Mouse (Mus musculus) forebrain, embryonic 15.5 days (tissue): ENCODE measurements around the gene Sept9. TPM values are rescaled to one million over a fixed set of nuclear protein-coding genes. Genes with fewer than 3 reads are reported as not detected.

Source experiments
- ATAC-seq: fragments of 200-750 bp; cut with Nextera tagmentation; replicated peaks from 2 replicates; pipeline ENCODE4 v1.8.0; 2017; ENCODE audit warnings: mild to moderate bottlenecking, moderate TSS enrichment, moderate library complexity
- H3K27ac ChIP-seq: fragments of 300-500 bp; sonication (generic); replicated peaks from 2 replicates; pipeline ENCODE4 v1.5.1; 2015; ENCODE audit warnings: mild to moderate bottlenecking, inconsistent platforms
- H3K27me3 ChIP-seq: fragments of 300-500 bp; sonication (generic); 2 replicates; pipeline ENCODE4 v1.6.1; 2015; ENCODE audit warnings: inconsistent platforms
- H3K36me3 ChIP-seq: fragments of 300-500 bp; sonication (generic); 2 replicates; pipeline ENCODE4 v1.6.1; 2015; ENCODE audit warnings: mild to moderate bottlenecking, inconsistent platforms
- H3K4me1 ChIP-seq: fragments of 300-500 bp; sonication (generic); 2 replicates; pipeline ENCODE4 v1.6.1; 2015; ENCODE audit warnings: inconsistent platforms
- H3K4me2 ChIP-seq: fragments of 300-500 bp; sonication (generic); replicated peaks from 2 replicates; pipeline ENCODE4 v1.6.1; 2015; ENCODE audit warnings: mild to moderate bottlenecking, inconsistent platforms
- H3K4me3 ChIP-seq: fragments of 300-500 bp; sonication (generic); 2 replicates; pipeline ENCODE4 v1.5.1; 2015; ENCODE audit warnings: mild to moderate bottlenecking, inconsistent platforms
- H3K9ac ChIP-seq: fragments of 300-500 bp; sonication (generic); replicated peaks from 2 replicates; pipeline ENCODE4 v1.6.1; 2015; ENCODE audit warnings: mild to moderate bottlenecking, inconsistent platforms
- H3K9me3 ChIP-seq: fragments of 300-500 bp; sonication (generic); 2 replicates; pipeline ENCODE4 v1.6.1; 2016; ENCODE audit warnings: inconsistent platforms
- WGBS: fragments of 180-500 bp; shearing (Covaris S2); methylation state at CpG from one replicate; pipeline ENCODE4 v1.1.7; 2015; ENCODE audit warnings: mixed read lengths; 5-methylcytosine and 5-hydroxymethylcytosine counted together
- polyA plus RNA-seq: library from polyadenylated mRNA; unstranded; fragments of >200 nt; fragmentation: Nextera tagmentation; extraction: Ambion mirVana; gene quantifications from 2 replicates; pipeline ENCODE4 v1.2.1, GENCODE M21; 2015

Gene Sept9
- polyA plus RNA-seq, 1 experiment from 2014 or later = 126 TPM

DNA sequence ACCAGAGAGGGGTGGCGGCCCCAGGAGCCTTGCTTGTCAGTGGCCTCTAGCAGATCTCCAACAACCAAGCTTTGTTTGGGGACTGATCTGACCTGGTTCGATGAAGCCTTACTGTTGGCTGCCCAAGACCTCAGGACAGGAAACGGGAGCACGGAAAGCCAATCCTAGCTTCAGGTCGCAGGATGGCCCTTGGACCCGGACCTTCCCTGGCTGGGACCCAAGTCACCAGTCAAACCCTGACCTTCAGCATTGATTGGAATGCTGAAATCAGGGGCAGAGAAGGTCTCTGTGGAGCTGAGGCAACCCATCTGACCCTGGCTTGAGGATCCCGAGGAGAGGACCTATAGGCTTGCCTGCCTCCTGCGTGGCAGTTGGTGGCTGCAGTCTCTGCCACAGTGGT, 5.1 kb downstream of the Sept9 start:
- Histone ChIP-seq H3K4me3 (no peak overlapping the region), H3K4me1 (peaks cover 11% of the 10 kb centered on the region), H3K4me2 (no peak overlapping the region), H3K36me3 (no peaks in the 10 kb centered on the region), H3K27ac (no peak overlapping the region), H3K9ac (no peak overlapping the region), H3K27me3 (peaks cover 11% of the 10 kb centered on the region; the same call in 1 of the 2 replicates), H3K9me3 (no peaks in the 10 kb centered on the region)
- no peak for ATAC-seq
- 89% methylated on average over 8 of the region's 8 CpGs for WGBS

DNA sequence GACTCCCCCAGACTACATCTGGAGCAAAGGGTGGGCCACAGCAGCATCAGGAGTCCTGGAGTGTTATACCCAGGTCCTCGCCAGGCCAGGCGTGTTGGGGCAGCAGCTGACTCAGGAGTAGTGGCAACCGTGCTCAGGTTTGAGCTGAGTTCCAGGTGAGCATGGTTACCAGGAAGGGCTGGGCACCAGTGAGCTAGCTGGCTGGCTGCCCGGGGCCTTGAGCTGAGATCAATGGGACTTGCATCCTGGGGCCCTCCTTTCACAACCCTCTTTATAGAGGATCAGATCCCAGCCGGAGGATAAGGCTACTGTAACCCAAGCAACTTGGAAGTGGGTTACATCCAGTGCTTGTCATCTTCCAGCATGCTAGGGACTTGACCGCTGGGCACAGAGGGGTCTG, 5.6 kb downstream of the Sept9 start:
- ATAC-seq = no peak
- peaks cover 7% of the 10 kb centered on the region for H3K4me1 ChIP-seq
- no peaks in the 10 kb centered on the region for H3K9me3 ChIP-seq
- no peak overlapping the region for H3K4me3 ChIP-seq
- WGBS = 67% methylated on average over 6 of the region's 6 CpGs
- 0 out of 2 replicates have a peak, but pooled peaks cover 9% of the 10 kb centered on the region for H3K27me3 ChIP-seq
- H3K27ac ChIP-seq = no peak overlapping the region
- H3K9ac ChIP-seq = no peak overlapping the region
- H3K4me2 ChIP-seq = no peak overlapping the region
- no peaks in the 10 kb centered on the region for H3K36me3 ChIP-seq

DNA sequence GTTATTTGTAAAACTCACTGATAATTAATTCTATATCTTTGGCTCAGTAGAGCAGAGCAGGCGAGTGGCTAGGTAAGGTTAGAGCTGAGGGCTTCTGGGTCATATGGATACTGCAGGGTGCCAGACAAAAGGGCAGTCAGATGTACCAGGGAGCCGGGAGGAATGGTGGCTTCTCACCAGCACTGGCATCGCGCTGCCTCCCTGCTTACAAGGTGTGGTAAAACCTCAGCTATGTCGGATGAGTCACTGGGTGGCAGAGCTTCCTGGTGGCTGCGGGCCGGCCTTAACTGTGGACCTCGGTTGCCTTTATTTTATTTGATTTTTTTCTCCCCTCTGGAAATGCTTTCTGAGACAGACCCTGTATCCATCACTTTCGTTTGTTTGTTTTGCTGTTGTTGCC, 6.0 kb downstream of the Sept9 start:
- Histone ChIP-seq H3K4me1 (peaks cover 6% of the 10 kb centered on the region), H3K4me2 (no peak overlapping the region), H3K9ac (no peak overlapping the region), H3K9me3 (no peaks in the 10 kb centered on the region), H3K27me3 (0 out of 2 replicates have a peak, but pooled peaks cover 8% of the 10 kb centered on the region), H3K4me3 (no peak overlapping the region), H3K36me3 (no peaks in the 10 kb centered on the region), H3K27ac (no peak overlapping the region)
- WGBS = 85% methylated on average over 9 of the region's 9 CpGs
- no peak for ATAC-seq

DNA sequence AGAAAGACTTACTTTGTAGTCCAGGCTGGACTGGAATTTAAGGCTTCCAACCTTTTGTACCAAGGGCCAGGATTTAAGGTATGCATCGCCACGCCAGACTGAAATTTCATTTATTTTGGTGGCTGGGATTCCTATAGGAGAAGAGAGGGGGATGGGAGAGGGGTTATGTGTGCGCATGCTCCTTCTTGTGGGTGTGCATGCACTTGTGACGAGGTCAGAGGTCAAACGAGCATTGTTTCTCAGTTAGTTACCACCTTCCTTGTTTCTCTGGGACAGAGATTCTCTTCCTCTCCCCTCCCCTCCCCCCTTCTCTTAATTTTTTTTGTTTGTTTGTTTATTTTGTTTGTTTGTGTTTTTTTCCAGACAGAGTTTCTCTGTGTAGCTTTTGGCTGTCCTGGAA, 8.0 kb downstream of the Sept9 start:
- H3K27ac ChIP-seq = no peak overlapping the region
- no peak for ATAC-seq
- H3K4me1 ChIP-seq = peaks cover 6% of the 10 kb centered on the region
- no peak overlapping the region for H3K4me2 ChIP-seq
- no peaks in the 10 kb centered on the region for H3K27me3 ChIP-seq
- 75% methylated on average over 5 of the region's 5 CpGs for WGBS
- no peak overlapping the region for H3K4me3 ChIP-seq
- no peaks in the 10 kb centered on the region for H3K9me3 ChIP-seq
- H3K9ac ChIP-seq = no peak overlapping the region
- H3K36me3 ChIP-seq = no peaks in the 10 kb centered on the region

DNA sequence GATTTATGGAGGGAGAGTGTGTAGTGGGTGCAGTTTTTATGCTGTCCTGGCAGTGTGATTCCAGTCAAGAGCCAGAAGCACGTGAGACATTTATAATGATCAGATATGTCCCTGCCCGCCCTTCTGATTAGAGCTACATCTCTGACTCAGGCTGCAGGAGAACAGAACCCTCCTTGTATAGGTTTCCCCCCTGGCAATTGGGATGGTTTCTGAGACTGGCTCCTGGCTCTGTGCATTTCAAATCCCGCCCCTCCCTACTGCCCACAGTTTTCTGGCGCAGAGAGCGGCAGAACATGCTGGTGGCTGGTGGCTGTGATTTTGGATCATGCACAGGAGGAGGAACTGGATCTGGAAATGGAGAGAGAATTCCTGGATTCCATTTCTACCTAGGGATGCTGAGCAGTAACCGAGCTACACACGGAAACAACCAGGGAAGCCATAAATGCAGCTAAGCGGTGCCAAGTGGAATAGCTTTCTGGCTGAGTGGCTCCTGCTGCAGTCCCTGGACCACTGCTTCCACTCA, 8.8 kb downstream of the Sept9 start:
- no peak for ATAC-seq
- no peaks in the 10 kb centered on the region for H3K9me3 ChIP-seq
- peaks cover 6% of the 10 kb centered on the region for H3K4me1 ChIP-seq
- no peak overlapping the region for H3K4me2 ChIP-seq
- peak overlapping the region; percentile 4 for H3K27ac ChIP-seq
- no peaks in the 10 kb centered on the region for H3K36me3 ChIP-seq
- WGBS = 71% methylated on average over 8 of the region's 8 CpGs
- no peak overlapping the region for H3K4me3 ChIP-seq
- no peaks in the 10 kb centered on the region for H3K27me3 ChIP-seq
- no peak overlapping the region for H3K9ac ChIP-seq

DNA sequence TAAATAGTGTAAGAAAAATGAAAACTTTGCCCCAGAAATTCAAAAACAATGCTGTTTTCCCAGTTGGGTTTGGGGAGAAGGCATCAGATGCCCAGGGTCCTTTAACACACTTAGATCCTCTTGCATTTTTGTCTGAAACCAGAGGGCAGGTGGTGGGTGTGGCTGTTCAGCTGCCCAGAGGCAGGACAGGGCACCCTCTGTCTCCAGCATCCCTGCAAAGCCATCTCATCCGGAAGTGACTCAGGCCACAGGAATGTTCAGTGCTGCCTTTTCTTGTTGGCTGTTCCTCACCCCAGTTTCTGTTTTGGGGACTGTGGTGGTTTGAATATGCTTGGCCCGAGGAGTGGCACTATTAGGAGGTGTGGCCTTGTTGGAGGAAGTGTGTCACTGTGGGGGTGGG, 17.3 kb downstream of the Sept9 start:
- Histone ChIP-seq H3K9me3 (no peaks in the 10 kb centered on the region), H3K27ac (no peak overlapping the region), H3K4me1 (no peaks in the 10 kb centered on the region), H3K4me2 (no peak overlapping the region), H3K36me3 (no peaks in the 10 kb centered on the region), H3K27me3 (no peaks in the 10 kb centered on the region), H3K4me3 (no peak overlapping the region), H3K9ac (no peak overlapping the region)
- 76% methylated on average over 2 of the region's 2 CpGs for WGBS
- ATAC-seq = no peak

DNA sequence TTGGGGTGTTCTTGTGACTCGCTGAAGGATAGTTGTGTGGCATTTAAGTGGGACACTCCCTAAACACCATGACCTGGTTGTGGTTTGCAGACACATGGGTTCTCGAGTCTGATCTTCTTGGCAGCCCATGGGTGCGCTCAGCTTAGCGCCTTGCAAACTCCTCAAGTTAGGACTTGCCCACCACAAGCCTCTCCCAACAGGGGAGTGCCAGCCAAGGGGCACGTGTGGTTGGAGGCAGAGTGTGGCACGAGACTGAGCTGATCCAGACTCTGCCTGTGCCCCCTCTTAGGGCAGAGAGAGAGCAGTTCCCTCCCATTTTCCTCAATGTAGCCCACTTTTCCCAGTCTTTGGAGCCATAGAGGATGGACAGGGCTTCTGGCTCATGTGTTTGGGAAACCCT, 18.6 kb downstream of the Sept9 start:
- Histone ChIP-seq H3K9ac (no peak overlapping the region), H3K36me3 (no peaks in the 10 kb centered on the region), H3K27me3 (no peaks in the 10 kb centered on the region), H3K27ac (no peak overlapping the region), H3K4me1 (no peaks in the 10 kb centered on the region), H3K4me3 (no peak overlapping the region), H3K9me3 (no peaks in the 10 kb centered on the region), H3K4me2 (no peak overlapping the region)
- 87% methylated on average over 6 of the region's 6 CpGs for WGBS
- no peak for ATAC-seq

DNA sequence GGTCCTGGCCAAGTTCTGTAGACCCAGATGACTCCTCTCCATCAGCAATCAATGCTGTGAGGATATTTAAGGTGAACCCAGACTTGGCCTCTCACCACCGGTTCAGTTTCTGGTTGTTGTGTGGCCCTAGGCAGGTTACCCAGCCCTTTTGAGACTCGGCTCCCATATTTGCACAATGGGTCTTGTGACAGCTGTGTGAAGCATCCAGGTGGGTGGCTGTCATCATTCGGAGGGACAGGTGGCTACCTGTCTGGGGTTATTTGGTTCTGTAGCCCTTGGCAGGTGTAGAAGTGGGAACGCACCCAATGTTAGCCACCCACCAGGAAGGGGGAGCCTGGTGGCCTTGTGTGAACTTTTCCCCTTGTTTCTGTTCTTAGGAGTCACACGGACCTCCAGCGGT, 19.0 kb downstream of the Sept9 start:
- Histone ChIP-seq H3K27ac (no peak overlapping the region), H3K4me2 (no peak overlapping the region), H3K36me3 (no peaks in the 10 kb centered on the region), H3K9ac (no peak overlapping the region), H3K4me3 (no peak overlapping the region), H3K9me3 (no peaks in the 10 kb centered on the region), H3K4me1 (no peaks in the 10 kb centered on the region), H3K27me3 (no peaks in the 10 kb centered on the region)
- 91% methylated on average over 6 of the region's 6 CpGs for WGBS
- no peak for ATAC-seq

DNA sequence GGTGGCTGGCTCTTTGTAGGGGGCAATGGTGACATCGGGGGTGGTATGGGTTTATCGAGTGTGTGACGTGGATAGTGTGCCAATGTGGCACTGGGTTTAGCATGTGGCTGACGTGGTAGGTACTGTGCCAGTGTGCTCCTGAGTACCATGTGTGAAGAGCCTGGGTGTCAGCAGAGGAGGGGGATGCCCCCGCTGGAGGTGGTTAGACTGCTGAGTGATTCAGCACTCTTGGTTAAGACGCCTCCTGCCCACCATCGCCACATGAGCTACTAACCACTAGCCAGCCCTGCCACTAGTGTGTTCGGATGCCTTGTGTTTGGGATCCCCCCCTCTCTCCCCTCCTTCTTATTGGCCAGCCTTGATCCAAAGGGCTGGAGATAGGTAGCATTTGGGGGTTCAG, 21.3 kb downstream of the Sept9 start:
- H3K36me3 ChIP-seq = no peaks in the 10 kb centered on the region
- H3K4me3 ChIP-seq = no peak overlapping the region
- no peak overlapping the region for H3K9ac ChIP-seq
- 91% methylated on average over 8 of the region's 8 CpGs for WGBS
- no peak for ATAC-seq
- no peak overlapping the region for H3K4me2 ChIP-seq
- no peaks in the 10 kb centered on the region for H3K9me3 ChIP-seq
- H3K27ac ChIP-seq = no peak overlapping the region
- no peaks in the 10 kb centered on the region for H3K4me1 ChIP-seq
- H3K27me3 ChIP-seq = no peaks in the 10 kb centered on the region

DNA sequence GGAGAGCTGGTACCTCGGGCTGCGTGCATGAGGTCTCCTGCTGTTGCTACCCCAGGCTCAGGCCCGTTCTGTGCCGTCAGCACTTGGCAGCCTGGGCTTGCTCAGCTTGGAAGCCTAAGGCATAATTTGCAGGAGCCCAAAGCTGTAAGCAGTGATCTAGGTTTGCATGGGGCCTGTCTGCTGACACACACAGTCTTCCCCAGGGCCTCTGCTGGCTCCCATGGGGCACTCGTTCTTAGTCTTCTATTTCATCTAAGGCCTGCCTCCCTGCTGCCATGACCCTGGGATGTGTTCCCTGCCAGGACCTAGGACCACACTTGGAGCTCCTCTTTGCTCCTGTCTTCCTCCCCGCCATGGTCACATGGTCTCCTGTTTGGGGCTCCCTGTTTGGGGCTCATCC, 21.7 kb downstream of the Sept9 start:
- no peak overlapping the region for H3K9ac ChIP-seq
- H3K27me3 ChIP-seq = no peaks in the 10 kb centered on the region
- no peaks in the 10 kb centered on the region for H3K4me1 ChIP-seq
- no peak overlapping the region for H3K27ac ChIP-seq
- 67% methylated on average over 6 of the region's 6 CpGs for WGBS
- no peak for ATAC-seq
- H3K9me3 ChIP-seq = no peaks in the 10 kb centered on the region
- H3K4me2 ChIP-seq = no peak overlapping the region
- no peak overlapping the region for H3K4me3 ChIP-seq
- H3K36me3 ChIP-seq = no peaks in the 10 kb centered on the region

DNA sequence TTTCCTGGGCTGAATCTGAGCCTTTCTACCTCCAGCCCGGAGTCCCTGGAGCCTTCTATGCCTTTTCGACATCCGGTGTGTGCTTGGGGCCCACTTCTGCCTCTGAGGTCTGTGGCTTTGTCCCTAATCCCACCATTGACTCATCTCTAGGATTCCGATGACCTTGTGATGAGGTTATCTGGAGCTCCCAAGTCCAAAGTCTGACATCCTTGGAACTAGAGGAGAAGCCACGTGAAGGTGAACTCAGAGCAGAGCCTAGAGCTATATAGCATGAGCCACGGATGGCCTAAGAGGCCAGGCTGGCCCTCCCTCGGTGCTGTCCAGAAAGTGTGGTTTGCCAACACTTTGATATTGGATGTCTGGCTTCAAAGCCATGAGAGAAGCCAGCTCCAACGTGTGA, 23.4 kb downstream of the Sept9 start:
- H3K27ac ChIP-seq = no peak overlapping the region
- H3K27me3 ChIP-seq = no peaks in the 10 kb centered on the region
- H3K9ac ChIP-seq = no peak overlapping the region
- no peaks in the 10 kb centered on the region for H3K4me1 ChIP-seq
- H3K9me3 ChIP-seq = no peaks in the 10 kb centered on the region
- no peaks in the 10 kb centered on the region for H3K36me3 ChIP-seq
- no peak overlapping the region for H3K4me3 ChIP-seq
- H3K4me2 ChIP-seq = no peak overlapping the region
- 78% methylated on average over 8 of the region's 8 CpGs for WGBS
- no peak for ATAC-seq

DNA sequence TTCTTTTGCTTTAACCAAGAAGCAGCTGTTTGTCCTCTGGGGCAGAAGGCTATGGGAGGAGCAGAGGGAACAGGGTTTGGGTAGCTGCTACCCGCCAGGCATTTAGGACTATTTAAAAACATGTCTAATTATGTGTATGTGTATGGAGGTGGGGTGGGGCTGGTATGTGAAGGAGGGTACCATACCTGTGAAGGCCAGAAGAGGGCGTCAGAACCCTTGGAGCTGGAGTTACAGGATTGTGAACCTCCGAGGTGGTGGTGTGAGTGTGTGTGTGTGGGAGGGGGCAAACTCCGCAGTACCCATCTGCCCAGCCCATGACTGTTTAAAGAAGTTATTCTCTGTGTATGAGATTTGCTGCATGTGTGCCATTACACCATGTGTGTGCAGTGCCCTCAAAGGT, 25.3 kb downstream of the Sept9 start:
- H3K9me3 ChIP-seq = no peaks in the 10 kb centered on the region
- H3K4me1 ChIP-seq = no peaks in the 10 kb centered on the region
- no peak overlapping the region for H3K4me2 ChIP-seq
- no peaks in the 10 kb centered on the region for H3K27me3 ChIP-seq
- WGBS = 56% methylated on average over 4 of the region's 4 CpGs
- H3K4me3 ChIP-seq = no peak overlapping the region
- no peak for ATAC-seq
- H3K27ac ChIP-seq = no peak overlapping the region
- H3K36me3 ChIP-seq = no peaks in the 10 kb centered on the region
- no peak overlapping the region for H3K9ac ChIP-seq

DNA sequence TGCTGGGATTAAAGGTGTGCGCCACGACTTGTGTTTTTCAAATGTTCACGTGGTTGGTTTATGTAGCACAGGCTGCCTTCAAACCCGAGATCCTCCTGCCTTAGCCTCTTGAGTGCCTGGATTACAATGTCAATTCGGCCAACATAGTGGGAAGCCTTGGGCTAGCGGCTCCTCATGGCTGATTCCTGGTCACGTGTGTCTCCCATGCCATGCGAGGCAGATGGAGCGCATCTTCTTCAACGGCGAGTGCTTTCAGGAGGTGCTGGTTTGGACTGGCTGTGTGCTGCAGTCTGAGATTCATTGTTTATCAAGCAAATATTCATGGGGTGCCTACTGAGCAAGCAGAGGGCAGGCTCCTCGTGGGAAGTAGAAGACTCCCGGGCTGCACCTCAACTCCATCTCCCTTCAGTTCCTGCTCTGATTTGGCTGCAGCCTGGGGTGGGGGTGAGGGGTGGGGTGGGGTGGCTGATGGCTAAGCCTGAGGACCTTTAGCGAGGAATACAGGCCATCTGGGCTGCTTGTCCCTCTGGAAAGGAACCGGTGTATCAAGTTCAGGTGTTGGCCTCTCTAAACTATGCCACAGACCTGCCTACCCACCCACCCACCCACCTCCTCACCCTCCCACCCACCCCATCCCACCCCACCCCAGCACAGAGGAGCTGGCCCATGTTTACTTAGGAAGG, 26.2 kb downstream of the Sept9 start:
- Histone ChIP-seq H3K9me3 (no peaks in the 10 kb centered on the region), H3K4me1 (no peaks in the 10 kb centered on the region), H3K4me2 (no peak overlapping the region), H3K27me3 (no peaks in the 10 kb centered on the region), H3K36me3 (no peaks in the 10 kb centered on the region), H3K9ac (no peak overlapping the region), H3K4me3 (no peak overlapping the region), H3K27ac (no peak overlapping the region)
- ATAC-seq = no peak
- WGBS = 83% methylated on average over 15 of the region's 15 CpGs
